Mouse (Mus musculus) cerebellum, adult 2 months (tissue): ENCODE data around the gene Cdh23.

Source experiments
- CTCF ChIP-seq: fragments of 200-500 bp; IDR thresholded peaks from 2 replicates; pipeline ENCODE4 v1.5.1; 2011; ENCODE audit warnings: low read depth, mild to moderate bottlenecking, control low read depth, low read length, moderate library complexity, borderline replicate concordance; ENCODE audit not compliant: insufficient read depth
- POLR2A ChIP-seq: fragments of 200-500 bp; IDR thresholded peaks from 2 replicates; pipeline ENCODE4 v1.6.1; 2011; ENCODE audit warnings: low read length, control low read depth, borderline replicate concordance; ENCODE audit not compliant: insufficient read depth

DNA sequence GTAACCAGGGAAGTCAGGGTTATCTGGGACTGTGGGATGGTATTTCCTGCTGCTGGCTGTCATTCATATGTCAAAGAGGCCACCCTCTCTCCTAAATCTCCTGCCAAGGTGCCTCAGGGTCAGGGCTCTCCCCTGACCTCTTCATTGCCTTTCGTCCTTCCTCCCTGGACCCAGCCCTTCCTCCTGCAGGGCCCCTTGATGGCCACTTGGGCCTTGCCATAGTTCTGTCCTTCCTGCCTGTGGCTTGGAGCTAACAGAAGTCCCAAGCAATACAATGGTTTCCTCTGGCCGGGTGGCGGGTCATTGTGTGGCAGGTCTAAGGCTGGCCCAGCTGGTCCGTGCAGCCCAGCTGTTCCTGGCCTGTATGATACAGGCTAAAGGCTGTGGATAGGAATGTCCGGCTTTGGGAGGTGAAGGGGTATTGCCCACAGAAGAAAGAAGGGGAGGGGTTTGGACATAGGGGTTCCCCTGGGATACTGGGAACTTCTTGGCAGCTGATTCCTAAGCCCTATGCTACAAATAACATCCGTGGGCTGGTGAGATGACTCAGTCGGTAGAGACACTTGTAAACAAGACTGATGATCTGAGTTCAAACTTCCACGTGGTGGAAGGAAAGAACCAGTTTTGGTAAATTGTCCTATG is 322.2 kb downstream of the Cdh23 start:
- TF ChIP-seq CTCF: no peak
- TF ChIP-seq POLR2A: no peak
